Mouse (Mus musculus): ENCODE data around the gene Arhgap10. TPM values are rescaled to one million over a fixed set of nuclear protein-coding genes. Genes with fewer than 3 reads are reported as not detected.

Arhgap10 gene
- polyA plus RNA-seq, 1 experiment, result 7.2 TPM

- Histone ChIP-seq H3K27ac (ENCODE audit: control insufficient read depth, insufficient read depth, low read depth, low read length) (no peak overlapping the region), H3K4me1 (ENCODE audit: control insufficient read depth, insufficient read depth, low read length) (no peaks in the 10 kb centered on the region), H3K4me3 (ENCODE audit: control insufficient read depth, low read depth, low read length) (no peak overlapping the region), H3K27me3 (ENCODE audit: control insufficient read depth, insufficient read depth, low read length) (no peaks in the 10 kb centered on the region), H3K36me3 (ENCODE audit: control insufficient read depth, insufficient read depth, low read length) (no peaks in the 10 kb centered on the region)
- TF ChIP-seq CTCF (IDR thresholded peaks at IDR 0.05; ENCODE audit: control insufficient read depth, insufficient read depth, insufficient replicate concordance, low read depth, low read length) (no peak), POLR2A (IDR thresholded peaks at IDR 0.05; ENCODE audit: control insufficient read depth, low read depth, low read length) (no peak)
These were observed 141.3 kb downstream of the Arhgap10 start for GRCm38 (mm10) chr8:77376451-77376853.

- H3K27me3 ChIP-seq (ENCODE audit: control insufficient read depth, insufficient read depth, low read length), result no peaks in the 10 kb centered on the region
- no peaks in the 10 kb centered on the region for H3K4me1 ChIP-seq (ENCODE audit: control insufficient read depth, insufficient read depth, low read length)
- no peaks in the 10 kb centered on the region for H3K36me3 ChIP-seq (ENCODE audit: control insufficient read depth, insufficient read depth, low read length)
- no peak overlapping the region for H3K27ac ChIP-seq (ENCODE audit: control insufficient read depth, insufficient read depth, low read depth, low read length)
- no peak overlapping the region for H3K4me3 ChIP-seq (ENCODE audit: control insufficient read depth, low read depth, low read length)
- TF ChIP-seq CTCF (IDR thresholded peaks at IDR 0.05; ENCODE audit: control insufficient read depth, insufficient read depth, insufficient replicate concordance, low read depth, low read length) (no peak), POLR2A (IDR thresholded peaks at IDR 0.05; ENCODE audit: control insufficient read depth, low read depth, low read length) (no peak)
These were observed 141.8 kb downstream of the Arhgap10 start for GRCm38 (mm10) chr8:77375999-77376398.

- H3K27ac ChIP-seq (ENCODE audit: control insufficient read depth, insufficient read depth, low read depth, low read length), result no peak overlapping the region
- no peaks in the 10 kb centered on the region for H3K36me3 ChIP-seq (ENCODE audit: control insufficient read depth, insufficient read depth, low read length)
- TF ChIP-seq CTCF (IDR thresholded peaks at IDR 0.05; ENCODE audit: control insufficient read depth, insufficient read depth, insufficient replicate concordance, low read depth, low read length) (no peak), POLR2A (IDR thresholded peaks at IDR 0.05; ENCODE audit: control insufficient read depth, low read depth, low read length) (no peak)
- H3K4me3 ChIP-seq (ENCODE audit: control insufficient read depth, low read depth, low read length), result no peak overlapping the region
- no peaks in the 10 kb centered on the region for H3K27me3 ChIP-seq (ENCODE audit: control insufficient read depth, insufficient read depth, low read length)
- no peaks in the 10 kb centered on the region for H3K4me1 ChIP-seq (ENCODE audit: control insufficient read depth, insufficient read depth, low read length)
These were observed 146.7 kb downstream of the Arhgap10 start for GRCm38 (mm10) chr8:77371006-77371405.

- Histone ChIP-seq H3K27me3 (ENCODE audit: control insufficient read depth, insufficient read depth, low read length) (no peaks in the 10 kb centered on the region), H3K27ac (ENCODE audit: control insufficient read depth, insufficient read depth, low read depth, low read length) (no peak overlapping the region), H3K36me3 (ENCODE audit: control insufficient read depth, insufficient read depth, low read length) (no peaks in the 10 kb centered on the region), H3K4me3 (ENCODE audit: control insufficient read depth, low read depth, low read length) (no peak overlapping the region), H3K4me1 (ENCODE audit: control insufficient read depth, insufficient read depth, low read length) (no peaks in the 10 kb centered on the region)
- no peak for TF ChIP-seq POLR2A (IDR thresholded peaks at IDR 0.05; ENCODE audit: control insufficient read depth, low read depth, low read length)
- no peak for TF ChIP-seq CTCF (IDR thresholded peaks at IDR 0.05; ENCODE audit: control insufficient read depth, insufficient read depth, insufficient replicate concordance, low read depth, low read length)
These were observed 147.4 kb downstream of the Arhgap10 start for GRCm38 (mm10) chr8:77370308-77370707.

GRCm38 (mm10) chr8:77369671-77370070, 148.1 kb downstream of the Arhgap10 start:
- Histone ChIP-seq H3K27me3 (ENCODE audit: control insufficient read depth, insufficient read depth, low read length) (no peaks in the 10 kb centered on the region), H3K4me1 (ENCODE audit: control insufficient read depth, insufficient read depth, low read length) (no peaks in the 10 kb centered on the region), H3K27ac (ENCODE audit: control insufficient read depth, insufficient read depth, low read depth, low read length) (no peak overlapping the region), H3K36me3 (ENCODE audit: control insufficient read depth, insufficient read depth, low read length) (no peaks in the 10 kb centered on the region), H3K4me3 (ENCODE audit: control insufficient read depth, low read depth, low read length) (no peak overlapping the region)
- TF ChIP-seq CTCF (IDR thresholded peaks at IDR 0.05; ENCODE audit: control insufficient read depth, insufficient read depth, insufficient replicate concordance, low read depth, low read length) (no peak), POLR2A (IDR thresholded peaks at IDR 0.05; ENCODE audit: control insufficient read depth, low read depth, low read length) (no peak)

GRCm38 (mm10) chr8:77367091-77367490, 150.7 kb downstream of the Arhgap10 start:
- no peaks in the 10 kb centered on the region for H3K36me3 ChIP-seq (ENCODE audit: control insufficient read depth, insufficient read depth, low read length)
- TF ChIP-seq CTCF (IDR thresholded peaks at IDR 0.05; ENCODE audit: control insufficient read depth, insufficient read depth, insufficient replicate concordance, low read depth, low read length), result no peak
- TF ChIP-seq POLR2A (IDR thresholded peaks at IDR 0.05; ENCODE audit: control insufficient read depth, low read depth, low read length), result no peak
- H3K27me3 ChIP-seq (ENCODE audit: control insufficient read depth, insufficient read depth, low read length), result no peaks in the 10 kb centered on the region
- H3K4me3 ChIP-seq (ENCODE audit: control insufficient read depth, low read depth, low read length), result no peak overlapping the region
- no peaks in the 10 kb centered on the region for H3K4me1 ChIP-seq (ENCODE audit: control insufficient read depth, insufficient read depth, low read length)
- H3K27ac ChIP-seq (ENCODE audit: control insufficient read depth, insufficient read depth, low read depth, low read length), result no peak overlapping the region

GRCm38 (mm10) chr8:77366446-77366845, 151.3 kb downstream of the Arhgap10 start:
- no peak for TF ChIP-seq CTCF (IDR thresholded peaks at IDR 0.05; ENCODE audit: control insufficient read depth, insufficient read depth, insufficient replicate concordance, low read depth, low read length)
- TF ChIP-seq POLR2A (IDR thresholded peaks at IDR 0.05; ENCODE audit: control insufficient read depth, low read depth, low read length), result no peak

GRCm38 (mm10) chr8:77365990-77366389, 151.8 kb downstream of the Arhgap10 start:
- Histone ChIP-seq H3K27me3 (ENCODE audit: control insufficient read depth, insufficient read depth, low read length) (no peaks in the 10 kb centered on the region), H3K27ac (ENCODE audit: control insufficient read depth, insufficient read depth, low read depth, low read length) (no peak overlapping the region), H3K36me3 (ENCODE audit: control insufficient read depth, insufficient read depth, low read length) (no peaks in the 10 kb centered on the region), H3K4me1 (ENCODE audit: control insufficient read depth, insufficient read depth, low read length) (no peaks in the 10 kb centered on the region), H3K4me3 (ENCODE audit: control insufficient read depth, low read depth, low read length) (no peak overlapping the region)
- TF ChIP-seq POLR2A (IDR thresholded peaks at IDR 0.05; ENCODE audit: control insufficient read depth, low read depth, low read length), result no peak
- no peak for TF ChIP-seq CTCF (IDR thresholded peaks at IDR 0.05; ENCODE audit: control insufficient read depth, insufficient read depth, insufficient replicate concordance, low read depth, low read length)

More at GRCm38 (mm10) chr8:77366446-77366845, 151.3 kb downstream of the Arhgap10 start:
- Histone ChIP-seq H3K4me3 (ENCODE audit: control insufficient read depth, low read depth, low read length) (no peak overlapping the region), H3K27me3 (ENCODE audit: control insufficient read depth, insufficient read depth, low read length) (no peaks in the 10 kb centered on the region), H3K36me3 (ENCODE audit: control insufficient read depth, insufficient read depth, low read length) (no peaks in the 10 kb centered on the region), H3K27ac (ENCODE audit: control insufficient read depth, insufficient read depth, low read depth, low read length) (no peak overlapping the region), H3K4me1 (ENCODE audit: control insufficient read depth, insufficient read depth, low read length) (no peaks in the 10 kb centered on the region)
